20 mouse cellular contexts compared by ENCODE assay signal in genomic region chr7:46237192-46237591, GRCm38 (mm10). TPM values are rescaled to one million over a fixed set of nuclear protein-coding genes. Genes with fewer than 3 reads are reported as not detected.
DNase-seq lines count a peak whose midpoint lies in the region; ATAC-seq lines count a peak whose summit lies in the region.
"Had no signal": no experiment of that assay in that cellular context is flagged by ENCODE, and none has a peak within 500 bp of the region (broad histone marks: within the 10 kb centered on the region; RNA-seq: fewer than 3 reads in every experiment).

No protein-coding gene starts in this region.

- H3K4me1 ChIP-seq in heart, embryonic 12.5 days (replicated peaks), result peaks cover 23% of the 10 kb centered on the region
- H3K4me1 ChIP-seq in intestine, embryonic 14.5 days (replicated peaks; ENCODE audit: control insufficient read depth, insufficient read depth, low read length), result no peaks in the 10 kb centered on the region
- no peaks in the 10 kb centered on the region for H3K4me1 ChIP-seq in hindbrain, embryonic 14.5 days (replicated peaks; ENCODE audit: control insufficient read depth, insufficient read depth, low read length)
- H3K4me1 ChIP-seq in hindbrain, embryonic 13.5 days (replicated peaks), result peaks cover 22% of the 10 kb centered on the region

- DNase-seq in heart, postnatal 4 days, result no peak
- DNase-seq in intestine, embryonic 14.5 days (ENCODE audit: low spot score), result peak; percentile 74
- DNase-seq in kidney, adult 8-10 months, result peak; percentile 79 to 81
- peak; percentile 71 to 87 for DNase-seq in kidney, postnatal 25 days
- no peak for DNase-seq in neural tube, embryonic 10.5 days (ENCODE audit: extremely low spot score, low spot score)
- no peak for DNase-seq in hindbrain, embryonic 14.5 days (ENCODE audit: low spot score)
- DNase-seq: adrenal gland, adult 2 months; cerebellum, postnatal 10 days; embryo, embryonic 11 days; left cerebral cortex, postnatal 4 days; lung, adult 18-20 months; thymus, adult 2 months had no signal

- no peak overlapping the region for H3K4me3 ChIP-seq in heart, embryonic 12.5 days
- H3K4me3 ChIP-seq in intestine, embryonic 14.5 days (ENCODE audit: low read depth, low read length), result peak overlapping the region; percentile 33
- no peak overlapping the region for H3K4me3 ChIP-seq in hindbrain, embryonic 14.5 days (replicated peaks; ENCODE audit: low read length)
- no peak overlapping the region for H3K4me3 ChIP-seq in hindbrain, embryonic 13.5 days
- H3K4me3 ChIP-seq: forebrain, embryonic 12.5 days; midbrain, embryonic 10.5 days had no signal

- H3K27ac ChIP-seq in heart, embryonic 12.5 days (ENCODE audit: poor library complexity, severe bottlenecking), result no peak overlapping the region
- H3K27ac ChIP-seq in intestine, embryonic 14.5 days (ENCODE audit: low read depth), result peak overlapping the region; percentile 78
- H3K27ac ChIP-seq in hindbrain, embryonic 14.5 days, result no peak overlapping the region
- no peak overlapping the region for H3K27ac ChIP-seq in hindbrain, embryonic 13.5 days
- H3K27ac ChIP-seq: forebrain, embryonic 12.5 days; midbrain, embryonic 10.5 days had no signal

- no peak for ATAC-seq in heart, embryonic 12.5 days (ENCODE audit: insufficient number of reproducible peaks, low FRiP score)
- ATAC-seq in intestine, embryonic 14.5 days (replicated peaks; ENCODE audit: low FRiP score, low TSS enrichment, low read depth), result peak; percentile 60
- ATAC-seq in hindbrain, embryonic 14.5 days (ENCODE audit: low FRiP score), result no peak
- no peak for ATAC-seq in hindbrain, embryonic 13.5 days (ENCODE audit: low FRiP score)

- WGBS in heart, embryonic 12.5 days, result 49% methylated on average over 7 of the region's 7 CpGs
- WGBS in intestine, embryonic 14.5 days, result 44% methylated on average over 7 of the region's 7 CpGs
- WGBS in hindbrain, embryonic 14.5 days, result 69% methylated on average over 7 of the region's 7 CpGs
- 74% methylated on average over 7 of the region's 7 CpGs for WGBS in hindbrain, embryonic 13.5 days

- no peaks in the 10 kb centered on the region for H3K36me3 ChIP-seq in heart, embryonic 12.5 days
- H3K36me3 ChIP-seq in intestine, embryonic 14.5 days (ENCODE audit: control insufficient read depth, insufficient read depth, low read length), result no peaks in the 10 kb centered on the region
- H3K36me3 ChIP-seq in hindbrain, embryonic 14.5 days (replicated peaks; ENCODE audit: control insufficient read depth, insufficient read depth), result no peaks in the 10 kb centered on the region
- H3K36me3 ChIP-seq in hindbrain, embryonic 13.5 days, result no peaks in the 10 kb centered on the region
- H3K36me3 ChIP-seq: forebrain, embryonic 12.5 days; midbrain, embryonic 10.5 days had no signal

- peaks cover 11% of the 10 kb centered on the region; the same call in 1 of the 2 replicates for H3K27me3 ChIP-seq in heart, embryonic 12.5 days (replicated peaks)
- no peaks in the 10 kb centered on the region for H3K27me3 ChIP-seq in intestine, embryonic 14.5 days (replicated peaks; ENCODE audit: control insufficient read depth, insufficient read depth, low read length)
- no peaks in the 10 kb centered on the region for H3K27me3 ChIP-seq in hindbrain, embryonic 14.5 days (ENCODE audit: control insufficient read depth, insufficient read depth, low read length)
- no peaks in the 10 kb centered on the region; the same call in 1 of the 2 replicates for H3K27me3 ChIP-seq in hindbrain, embryonic 13.5 days

- peaks cover 2% of the 10 kb centered on the region; the same call in 1 of the 2 replicates for H3K9me3 ChIP-seq in heart, embryonic 12.5 days (replicated peaks)
- H3K9me3 ChIP-seq in intestine, embryonic 14.5 days (ENCODE audit: control insufficient read depth, low read length), result no peaks in the 10 kb centered on the region
- no peaks in the 10 kb centered on the region for H3K9me3 ChIP-seq in hindbrain, embryonic 14.5 days (ENCODE audit: control insufficient read depth, low read length)
- no peaks in the 10 kb centered on the region for H3K9me3 ChIP-seq in hindbrain, embryonic 13.5 days
- H3K9me3 ChIP-seq: forebrain, embryonic 12.5 days; midbrain, embryonic 10.5 days had no signal

- peak overlapping the region; percentile 30 for H3K4me2 ChIP-seq in heart, embryonic 12.5 days
- H3K4me2 ChIP-seq in intestine, embryonic 14.5 days (ENCODE audit: low read length), result peak overlapping the region; percentile 44
- H3K4me2 ChIP-seq in hindbrain, embryonic 14.5 days (replicated peaks), result no peak overlapping the region
- H3K4me2 ChIP-seq in hindbrain, embryonic 13.5 days, result no peak overlapping the region
- H3K4me2 ChIP-seq: forebrain, embryonic 12.5 days had no signal

- H3K9ac ChIP-seq in heart, embryonic 12.5 days, result no peak overlapping the region
- H3K9ac ChIP-seq in intestine, embryonic 14.5 days (ENCODE audit: low read length), result peak overlapping the region; percentile 47
- no peak overlapping the region for H3K9ac ChIP-seq in hindbrain, embryonic 14.5 days
- no peak overlapping the region for H3K9ac ChIP-seq in hindbrain, embryonic 13.5 days
- H3K9ac ChIP-seq: forebrain, embryonic 12.5 days had no signal

RNA-seq across cellular contexts. Expression of gene Ush1c, which starts 1.1 kb away (rescaled TPM):
- 2.3 and 2.4 TPM in 2 replicates for polyA plus RNA-seq in heart, embryonic 12.5 days (2016; fragmentation: Nextera tagmentation; extraction: Ambion mirVana)
- 10 to 100 TPM; 13.1 to 14.2 TPM for total RNA-seq in heart, postnatal 4 days (2021)
- 36.6 and 36.8 TPM in 2 replicates for polyA plus RNA-seq in intestine, embryonic 14.5 days (2014; fragmentation: Nextera tagmentation; extraction: Ambion mirVana)
- polyA plus RNA-seq in hindbrain, embryonic 14.5 days (2014; fragmentation: Nextera tagmentation; extraction: Ambion mirVana), result 1.2 and 1.8 TPM in 2 replicates
- 1.7 and 2.4 TPM in 2 replicates for polyA plus RNA-seq in hindbrain, embryonic 13.5 days (2015; fragmentation: Nextera tagmentation; extraction: Ambion mirVana)
- total RNA-seq: CH12.LX; liver, adult 2 months; monocyte, adult 5-6 weeks had no signal
- polyA plus RNA-seq: liver, adult 2 months had no signal

RNA-seq across cellular contexts. Expression of gene Otog, which starts 3.6 kb away (rescaled TPM):
- not detected in 2 replicates for polyA plus RNA-seq in heart, embryonic 12.5 days (2016; fragmentation: Nextera tagmentation; extraction: Ambion mirVana)
- total RNA-seq in heart, postnatal 4 days (2021), result not detected
- 0.12 TPM in 1 of 2 replicates, not detected in the other for polyA plus RNA-seq in intestine, embryonic 14.5 days (2014; fragmentation: Nextera tagmentation; extraction: Ambion mirVana)
- 0.11 and 0.13 TPM in 2 replicates for polyA plus RNA-seq in hindbrain, embryonic 14.5 days (2014; fragmentation: Nextera tagmentation; extraction: Ambion mirVana)
- 0.19 and 0.34 TPM in 2 replicates for polyA plus RNA-seq in hindbrain, embryonic 13.5 days (2015; fragmentation: Nextera tagmentation; extraction: Ambion mirVana)
- total RNA-seq: liver, adult 2 months; monocyte, adult 5-6 weeks had no signal
- polyA plus RNA-seq: forebrain, embryonic 12.5 days; liver, adult 2 months; midbrain, embryonic 10.5 days; neural tube, embryonic 14.5 days had no signal

RNA-seq across cellular contexts. Expression of gene Abcc8, which starts 57.4 kb away (rescaled TPM):
- polyA plus RNA-seq in heart, embryonic 12.5 days (2016; fragmentation: Nextera tagmentation; extraction: Ambion mirVana), result 6.2 and 7.0 TPM in 2 replicates
- 10 to 100 TPM; 72.8 to 79.6 TPM for total RNA-seq in heart, postnatal 4 days (2021)
- 2.4 and 7.6 TPM in 2 replicates for polyA plus RNA-seq in intestine, embryonic 14.5 days (2014; fragmentation: Nextera tagmentation; extraction: Ambion mirVana)
- 10.6 and 13.8 TPM in 2 replicates for polyA plus RNA-seq in hindbrain, embryonic 14.5 days (2014; fragmentation: Nextera tagmentation; extraction: Ambion mirVana)
- 6.2 and 7.1 TPM in 2 replicates for polyA plus RNA-seq in hindbrain, embryonic 13.5 days (2015; fragmentation: Nextera tagmentation; extraction: Ambion mirVana)
- total RNA-seq: CH12.LX; liver, adult 2 months; monocyte, adult 5-6 weeks had no signal
- polyA plus RNA-seq: liver, adult 2 months had no signal

Comparison
In these comparisons a context has a peak if more than half of its experiments do, and no peak if none do; other contexts are left out.
1. H3K4me2 ChIP-seq: peak in heart, embryonic 12.5 days (single experiment) and intestine, embryonic 14.5 days (single experiment); none in hindbrain, embryonic 14.5 days (single experiment) and hindbrain, embryonic 13.5 days (single experiment).
2. DNase-seq: peak in intestine, embryonic 14.5 days (single experiment), kidney, adult 8-10 months (2 of 2) and kidney, postnatal 25 days (2 of 2); none in heart, postnatal 4 days (single experiment), neural tube, embryonic 10.5 days (single experiment) and hindbrain, embryonic 14.5 days (single experiment).
3. RNA of gene Ush1c, which starts 1.1 kb away (polyA plus RNA-seq): 36.6 to 36.8 TPM in intestine, embryonic 14.5 days; 2.3 to 2.4 TPM in heart, embryonic 12.5 days, 1.7 to 2.4 TPM in hindbrain, embryonic 13.5 days and 1.2 to 1.8 TPM in hindbrain, embryonic 14.5 days; every median in the first group is over 10 times any median in the second.